Mouse (Mus musculus): ENCODE data around the gene Ptpn18.

GRCm38 (mm10) chr1:34522850-34523244 is 63.3 kb downstream of the Ptpn18 start:
- TF ChIP-seq GATA1 (IDR thresholded peaks at IDR 0.05; ENCODE audit: borderline replicate concordance, low read length) (no peak), FLI1 (IDR thresholded peaks at IDR 0.05; ENCODE audit: low read length) (no peak)
